In genomic region chr1:78216509-78217141, GRCm38 (mm10) we compare ENCODE assay signal across 9 mouse cellular contexts. TPM values are rescaled to one million over a fixed set of nuclear protein-coding genes. Genes with fewer than 3 reads are reported as not detected.
A peak's percentile ranks its signal among the peaks of the same experiment; 100 is the strongest.
DNase-seq lines count a peak whose midpoint lies in the region; ATAC-seq and TF ChIP-seq lines count a peak whose summit lies in the region.
"Had no signal": no experiment of that assay in that cellular context is flagged by ENCODE, and none has a peak within 500 bp of the region (broad histone marks: within the 10 kb centered on the region; RNA-seq: fewer than 3 reads in every experiment).

No protein-coding gene starts in this region.

- TF ChIP-seq CTCF in Patski (IDR thresholded peaks at IDR 0.05), result no peak
- no peak for TF ChIP-seq CTCF in forebrain, postnatal 0 days (IDR thresholded peaks at IDR 0.05; ENCODE audit: low read depth)

- no peak overlapping the region for H3K27ac ChIP-seq in heart, embryonic 11.5 days (ENCODE audit: low read depth, low read length)
- H3K27ac ChIP-seq in forebrain, postnatal 0 days (ENCODE audit: low read depth, low read length), result no peak overlapping the region
- no peak overlapping the region for H3K27ac ChIP-seq in liver, embryonic 16.5 days (ENCODE audit: low read length)

- peaks cover 75% of the 10 kb centered on the region for H3K27me3 ChIP-seq in heart, embryonic 11.5 days (ENCODE audit: control insufficient read depth, insufficient read depth, low read length)
- H3K27me3 ChIP-seq in Patski, result peaks cover 31% of the 10 kb centered on the region
- peaks cover 95% of the 10 kb centered on the region for H3K27me3 ChIP-seq in forebrain, postnatal 0 days (ENCODE audit: insufficient read depth, low read length)
- H3K27me3 ChIP-seq in liver, embryonic 16.5 days (ENCODE audit: control insufficient read depth, insufficient read depth, low read depth, low read length), result peaks cover 81% of the 10 kb centered on the region

- peaks cover 8% of the 10 kb centered on the region for H3K4me1 ChIP-seq in heart, embryonic 11.5 days (ENCODE audit: control insufficient read depth, insufficient read depth, low read length)
- peaks cover 4% of the 10 kb centered on the region; the same call in 1 of the 2 replicates for H3K4me1 ChIP-seq in forebrain, postnatal 0 days (ENCODE audit: insufficient read depth)
- no peaks in the 10 kb centered on the region for H3K4me1 ChIP-seq in liver, embryonic 16.5 days (ENCODE audit: control insufficient read depth, low read depth, low read length)

- peak overlapping the region; percentile 39; the same call in 1 of the 2 replicates for H3K9ac ChIP-seq in heart, embryonic 11.5 days (ENCODE audit: low read depth, low read length)
- H3K9ac ChIP-seq in forebrain, postnatal 0 days, result peak overlapping the region; percentile 43; the same call in 1 of the 2 replicates
- no peak overlapping the region for H3K9ac ChIP-seq in liver, embryonic 16.5 days (ENCODE audit: low read depth, low read length)

- no peak for DNase-seq in heart, adult 18-20 months
- no peak for DNase-seq in Patski (ENCODE audit: low read depth, low spot score)
- DNase-seq in forebrain, postnatal 0 days, result peak; percentile 39
- no peak for DNase-seq in frontal cortex, postnatal 36 days (ENCODE audit: low spot score in 2 of 2)
- no peak for DNase-seq in right cerebral cortex, adult 18-20 months
- no peak for DNase-seq in frontal cortex, postnatal 14 days (ENCODE audit: low spot score in 2 of 2)

- ATAC-seq in heart, embryonic 11.5 days (replicated peaks; ENCODE audit: insufficient number of reproducible peaks, low FRiP score, low TSS enrichment), result no peak
- ATAC-seq in Patski, result peak; percentile 35
- ATAC-seq in forebrain, postnatal 0 days, result peak; percentile 64; the same call in 1 of the 2 replicates
- ATAC-seq in liver, embryonic 16.5 days (ENCODE audit: low read depth), result no peak

- WGBS in heart, embryonic 11.5 days (ENCODE audit: insufficient replicate concordance), result under 1% methylated on average over 74 of the region's 79 CpGs
- WGBS in forebrain, postnatal 0 days, result under 1% methylated on average over 70 of the region's 79 CpGs
- 2% methylated on average over 49 of the region's 79 CpGs for WGBS in liver, embryonic 16.5 days (ENCODE audit: insufficient replicate concordance)

- in situ Hi-C loops in Patski (cut with MboI; ENCODE audit: low pct_unique_long_range_greater_than_20kb), result loop anchor here (10.0 kb wide), 1 partner anchor 198 kb away; no protein-coding TSS in a partner anchor

- CTCF ChIA-PET in Patski (lab: Charles Lee), result interaction anchor here (1.2 to 2.9 kb wide), 4 partner anchors 203 to 238 kb away, joined by 3 to 15 read pairs (median 8); no protein-coding TSS in a partner anchor

- H3K4me2 ChIP-seq in heart, embryonic 11.5 days, result peak overlapping the region; percentile 86
- H3K4me2 ChIP-seq in forebrain, postnatal 0 days (ENCODE audit: low read depth), result peak overlapping the region; percentile 94
- peak overlapping the region; percentile 63 for H3K4me2 ChIP-seq in liver, embryonic 16.5 days (ENCODE audit: low read depth, low read length)

- H3K4me3 ChIP-seq in heart, embryonic 11.5 days (ENCODE audit: low read depth, low read length), result peak overlapping the region; percentile 64
- H3K4me3 ChIP-seq in forebrain, postnatal 0 days (ENCODE audit: low read depth, low read length), result peak overlapping the region; percentile 51
- peak overlapping the region; percentile 48 for H3K4me3 ChIP-seq in liver, embryonic 16.5 days (ENCODE audit: low read depth, low read length)

- POLR2A ChIA-PET in Patski (lab: Charles Lee), result interaction anchor here (0.7 kb wide), 1 partner anchor 202 kb away, joined by 3 read pairs; no protein-coding TSS in a partner anchor

- no peaks in the 10 kb centered on the region for H3K9me3 ChIP-seq in heart, embryonic 11.5 days (replicated peaks; ENCODE audit: control insufficient read depth, low read length)
- no peaks in the 10 kb centered on the region for H3K9me3 ChIP-seq in forebrain, postnatal 0 days (ENCODE audit: low read length)
- H3K9me3 ChIP-seq in liver, embryonic 16.5 days (replicated peaks; ENCODE audit: control insufficient read depth, low read length), result no peaks in the 10 kb centered on the region

- H3K36me3 ChIP-seq in heart, embryonic 11.5 days (ENCODE audit: control insufficient read depth, insufficient read depth, low read length), result no peaks in the 10 kb centered on the region
- H3K36me3 ChIP-seq in forebrain, postnatal 0 days (ENCODE audit: insufficient read depth), result no peaks in the 10 kb centered on the region
- H3K36me3 ChIP-seq in liver, embryonic 16.5 days (ENCODE audit: control insufficient read depth, insufficient read depth), result no peaks in the 10 kb centered on the region

RNA-seq across cellular contexts. Expression of gene Pax3, which starts 19.7 kb away (rescaled TPM):
- polyA plus RNA-seq in heart, embryonic 11.5 days (2014; fragmentation: Nextera tagmentation; extraction: Ambion mirVana), result 0.19 and 0.24 TPM in 2 replicates
- total RNA-seq in heart, adult 18-20 months (2021), result not detected
- polyA plus RNA-seq in Patski (2021), result 0.19 TPM
- 0.15 and 0.19 TPM in 2 replicates for total RNA-seq in forebrain, postnatal 0 days (2014; rRNA removed)
- polyA plus RNA-seq in forebrain, postnatal 0 days (2015; fragmentation: Nextera tagmentation; extraction: Ambion mirVana), result 0.04 and 0.40 TPM in 2 replicates
- polyA plus RNA-seq in liver, embryonic 16.5 days (2015; fragmentation: Nextera tagmentation; extraction: Ambion mirVana), result not detected in 2 replicates
- total RNA-seq: left cerebral cortex, postnatal 10 days had no signal

Comparison
In these comparisons a context has a peak if more than half of its experiments do, and no peak if none do; other contexts are left out.
1. ATAC-seq: peak in Patski (single experiment) and forebrain, postnatal 0 days (single experiment); none in heart, embryonic 11.5 days (single experiment) and liver, embryonic 16.5 days (single experiment).
2. Peak in every context shown above with its lines, with median percentiles within 50 percentile points of each other: H3K4me2 ChIP-seq and H3K4me3 ChIP-seq.